Mouse (Mus musculus) lung, embryonic 15.5 days (tissue): ENCODE measurements around the gene Npb. TPM values are rescaled to one million over a fixed set of nuclear protein-coding genes. Genes with fewer than 3 reads are reported as not detected.

Experiments
- ATAC-seq: fragments of 200-750 bp; cut with Nextera tagmentation; 2 replicates; pipeline ENCODE4 v1.8.0; 2017; ENCODE audit warnings: moderate number of reproducible peaks, borderline replicate concordance; ENCODE audit not compliant: low FRiP score, low TSS enrichment; ENCODE audit errors: extremely low read depth
- H3K27ac ChIP-seq: fragments of 300-500 bp; sonication (generic); 2 replicates; pipeline ENCODE4 v1.5.1; 2015; ENCODE audit warnings: moderate library complexity, mild to moderate bottlenecking, inconsistent platforms
- H3K27me3 ChIP-seq: fragments of 300-500 bp; sonication (generic); 2 replicates; pipeline ENCODE4 v1.6.1; 2015; ENCODE audit warnings: inconsistent platforms
- H3K36me3 ChIP-seq: fragments of 300-500 bp; sonication (generic); 2 replicates; pipeline ENCODE4 v1.6.1; 2015; ENCODE audit warnings: inconsistent platforms
- H3K4me1 ChIP-seq: fragments of 300-500 bp; sonication (generic); 2 replicates; pipeline ENCODE4 v1.6.1; 2015; ENCODE audit warnings: inconsistent platforms
- H3K4me2 ChIP-seq: fragments of 300-500 bp; sonication (generic); 2 replicates; pipeline ENCODE4 v1.6.1; 2015; ENCODE audit warnings: inconsistent platforms, mild to moderate bottlenecking, moderate library complexity
- H3K4me3 ChIP-seq: fragments of 300-500 bp; sonication (generic); 2 replicates; pipeline ENCODE4 v1.5.1; 2015; ENCODE audit warnings: mild to moderate bottlenecking, inconsistent platforms
- H3K9ac ChIP-seq: fragments of 300-500 bp; sonication (generic); 2 replicates; pipeline ENCODE4 v1.6.1; 2015; ENCODE audit warnings: inconsistent platforms
- H3K9me3 ChIP-seq: fragments of 300-500 bp; sonication (generic); 2 replicates; pipeline ENCODE4 v1.6.1; 2016; ENCODE audit warnings: inconsistent platforms
- WGBS: fragments of 180-500 bp; shearing (Covaris S2); methylation state at CpG from one replicate; pipeline ENCODE4 v1.1.7; 2015; 5-methylcytosine and 5-hydroxymethylcytosine counted together
- polyA plus RNA-seq: library from polyadenylated mRNA; unstranded; fragments of >200 nt; fragmentation: Nextera tagmentation; extraction: Ambion mirVana; gene quantifications from 2 replicates; pipeline ENCODE4 v1.2.1, GENCODE M21; 2015

The Npb gene
- polyA plus RNA-seq, 1 experiment from 2014 or later: 1.4 TPM

DNA sequence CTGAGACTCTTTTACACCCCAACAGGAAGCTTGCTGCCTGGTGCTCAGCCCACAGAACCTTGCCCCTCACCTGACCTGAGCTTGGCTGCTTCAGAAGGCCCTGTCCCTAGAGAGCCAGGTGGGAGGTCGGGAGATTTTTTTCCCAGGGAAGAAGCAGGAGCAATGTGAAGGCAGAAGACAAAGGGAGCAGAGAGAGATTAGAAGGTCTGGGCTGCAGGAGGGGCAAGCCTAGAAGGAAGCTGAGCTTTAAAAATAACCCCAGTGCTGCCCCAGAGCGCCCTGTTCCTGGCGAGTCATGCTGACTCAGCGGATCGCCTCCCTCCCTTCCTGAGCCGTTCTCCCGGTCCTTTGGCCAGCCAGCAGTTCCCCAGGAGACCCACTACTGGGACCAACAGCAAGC is 21.6 kb downstream of the Npb start:
- peaks cover 49% of the 10 kb centered on the region for H3K4me1 ChIP-seq
- H3K27me3 ChIP-seq: no peaks in the 10 kb centered on the region
- peak overlapping the region; percentile 8; the same call in 1 of the 2 replicates for H3K9ac ChIP-seq
- H3K27ac ChIP-seq: peak overlapping the region; percentile 55; the same call in 1 of the 2 replicates
- WGBS: 29% methylated on average over 7 of the region's 7 CpGs
- ATAC-seq: no peak
- no peaks in the 10 kb centered on the region for H3K9me3 ChIP-seq
- peaks cover 18% of the 10 kb centered on the region for H3K36me3 ChIP-seq
- H3K4me2 ChIP-seq: peak overlapping the region; percentile 80; the same call in 1 of the 2 replicates
- no peak overlapping the region for H3K4me3 ChIP-seq

DNA sequence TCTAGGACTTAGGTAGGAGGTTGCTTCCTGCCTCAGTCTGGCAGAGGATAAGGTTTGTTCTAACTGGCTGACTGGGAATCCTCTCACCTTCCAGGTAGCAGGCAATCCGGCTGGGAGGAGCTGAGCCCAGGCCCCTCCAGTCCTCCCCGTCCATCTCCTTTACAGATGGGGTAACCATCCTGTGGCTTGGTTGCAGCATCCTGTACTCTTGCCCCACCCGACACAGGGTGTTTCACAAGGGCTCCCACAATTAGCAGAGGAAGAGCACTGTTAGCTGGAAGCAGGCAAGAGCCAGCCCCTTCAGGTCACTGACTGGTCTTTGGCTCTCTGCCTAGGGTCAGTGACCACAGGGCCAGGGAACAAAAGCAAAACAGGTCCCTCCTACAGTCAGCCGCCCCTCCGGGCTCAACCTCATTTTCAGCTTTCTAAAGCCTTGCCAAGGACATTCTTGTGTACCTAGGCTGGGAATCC is 22.2 kb downstream of the Npb start:
- WGBS: 51% methylated on average over 5 of the region's 5 CpGs
- H3K4me1 ChIP-seq: peaks cover 45% of the 10 kb centered on the region
- H3K27ac ChIP-seq: peak overlapping the region; percentile 55
- ATAC-seq: no peak
- peak overlapping the region; percentile 5; the same call in 1 of the 2 replicates for H3K4me3 ChIP-seq
- no peaks in the 10 kb centered on the region for H3K27me3 ChIP-seq
- H3K36me3 ChIP-seq: peaks cover 18% of the 10 kb centered on the region
- no peaks in the 10 kb centered on the region for H3K9me3 ChIP-seq
- peak overlapping the region; percentile 8 for H3K9ac ChIP-seq
- peak overlapping the region; percentile 80; the same call in 1 of the 2 replicates for H3K4me2 ChIP-seq

DNA sequence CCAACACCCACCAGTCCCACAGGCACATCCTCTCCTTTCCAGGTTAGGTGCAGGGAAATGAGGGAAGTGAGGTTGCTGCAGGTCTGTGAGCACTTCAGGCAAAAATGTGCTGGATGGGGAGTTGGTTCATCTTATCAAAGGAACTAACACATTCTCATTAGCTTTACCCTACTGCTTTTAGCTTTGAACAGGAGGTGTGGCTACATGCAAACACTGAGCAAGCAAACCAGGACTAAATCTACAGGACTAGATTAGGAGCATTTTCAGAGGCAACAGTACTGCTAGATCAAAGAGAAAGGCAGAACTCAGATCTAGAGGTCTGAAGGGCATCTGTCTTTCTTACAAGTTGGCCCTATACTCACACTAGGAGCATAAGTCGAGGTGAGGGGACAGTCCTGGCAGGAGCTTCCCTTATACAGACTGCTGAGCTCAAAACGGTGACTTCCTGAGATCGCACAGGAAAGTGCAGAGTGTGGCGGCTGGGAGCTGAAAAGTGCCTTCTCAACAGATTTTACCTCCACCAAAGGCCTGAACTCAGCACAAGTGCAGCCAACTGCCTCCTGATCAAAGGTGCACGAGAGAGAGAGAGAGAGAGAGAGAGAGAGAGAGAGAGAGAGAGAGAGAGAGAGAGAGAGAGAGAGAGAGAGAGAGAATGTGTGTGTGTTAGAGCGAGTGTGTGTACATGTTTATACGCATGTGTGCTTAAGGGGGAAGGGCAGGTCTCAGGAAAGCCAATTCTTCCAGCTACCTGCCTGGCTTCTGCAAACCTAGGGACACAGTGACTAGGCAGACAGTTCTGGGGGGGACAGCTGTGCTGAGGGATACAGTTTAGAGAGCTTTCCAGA is 22.8 kb downstream of the Npb start:
- Histone ChIP-seq H3K27me3 (no peaks in the 10 kb centered on the region), H3K4me1 (peaks cover 39% of the 10 kb centered on the region), H3K4me2 (peak overlapping the region; percentile 80), H3K4me3 (peak overlapping the region; percentile 93), H3K9me3 (no peaks in the 10 kb centered on the region), H3K9ac (peak overlapping the region; percentile 91), H3K36me3 (peaks cover 18% of the 10 kb centered on the region), H3K27ac (peak overlapping the region; percentile 55)
- ATAC-seq: no peak
- WGBS: 28% methylated on average over 7 of the region's 7 CpGs

DNA sequence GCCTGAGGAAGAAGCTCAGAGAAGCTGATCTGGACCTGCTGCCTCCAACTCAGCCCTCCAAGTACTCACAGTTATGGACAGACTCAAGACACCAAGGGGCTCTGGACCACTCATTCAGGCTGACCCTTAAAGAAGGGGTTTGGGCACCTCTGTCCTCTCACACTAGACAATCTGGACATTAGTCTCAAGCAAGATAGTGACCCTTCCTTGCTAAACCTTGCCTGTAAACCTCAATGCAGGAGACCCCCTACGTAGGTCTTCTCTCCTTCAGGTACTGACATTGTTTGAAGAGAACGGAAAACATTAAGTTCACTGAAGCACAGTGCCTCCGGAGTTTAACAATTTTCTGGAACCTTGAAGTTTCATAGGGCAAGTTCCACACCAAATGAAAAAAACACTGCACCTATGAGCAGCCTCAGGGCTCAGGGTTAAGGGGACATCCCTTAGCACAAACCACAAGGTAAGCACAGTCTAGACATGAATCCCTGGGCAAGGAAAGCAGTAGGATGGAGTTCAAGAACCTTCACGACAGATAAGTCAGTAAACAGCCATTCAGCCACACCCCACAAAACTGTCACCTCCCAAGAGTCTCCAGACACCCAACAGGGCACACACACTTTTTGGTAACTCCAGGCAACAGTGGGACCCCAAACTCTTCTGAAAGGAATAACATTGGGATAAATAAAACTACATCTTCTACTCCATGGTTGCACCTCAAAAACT is 23.6 kb downstream of the Npb start:
- H3K36me3 ChIP-seq: peaks cover 17% of the 10 kb centered on the region
- H3K27me3 ChIP-seq: no peaks in the 10 kb centered on the region
- H3K4me1 ChIP-seq: peaks cover 39% of the 10 kb centered on the region
- no peak for ATAC-seq
- peak overlapping the region; percentile 91 for H3K9ac ChIP-seq
- H3K27ac ChIP-seq: peak overlapping the region; percentile 85
- 44% methylated on average over 4 of the region's 4 CpGs for WGBS
- no peaks in the 10 kb centered on the region for H3K9me3 ChIP-seq
- peak overlapping the region; percentile 80 for H3K4me2 ChIP-seq
- peak overlapping the region; percentile 93 for H3K4me3 ChIP-seq

DNA sequence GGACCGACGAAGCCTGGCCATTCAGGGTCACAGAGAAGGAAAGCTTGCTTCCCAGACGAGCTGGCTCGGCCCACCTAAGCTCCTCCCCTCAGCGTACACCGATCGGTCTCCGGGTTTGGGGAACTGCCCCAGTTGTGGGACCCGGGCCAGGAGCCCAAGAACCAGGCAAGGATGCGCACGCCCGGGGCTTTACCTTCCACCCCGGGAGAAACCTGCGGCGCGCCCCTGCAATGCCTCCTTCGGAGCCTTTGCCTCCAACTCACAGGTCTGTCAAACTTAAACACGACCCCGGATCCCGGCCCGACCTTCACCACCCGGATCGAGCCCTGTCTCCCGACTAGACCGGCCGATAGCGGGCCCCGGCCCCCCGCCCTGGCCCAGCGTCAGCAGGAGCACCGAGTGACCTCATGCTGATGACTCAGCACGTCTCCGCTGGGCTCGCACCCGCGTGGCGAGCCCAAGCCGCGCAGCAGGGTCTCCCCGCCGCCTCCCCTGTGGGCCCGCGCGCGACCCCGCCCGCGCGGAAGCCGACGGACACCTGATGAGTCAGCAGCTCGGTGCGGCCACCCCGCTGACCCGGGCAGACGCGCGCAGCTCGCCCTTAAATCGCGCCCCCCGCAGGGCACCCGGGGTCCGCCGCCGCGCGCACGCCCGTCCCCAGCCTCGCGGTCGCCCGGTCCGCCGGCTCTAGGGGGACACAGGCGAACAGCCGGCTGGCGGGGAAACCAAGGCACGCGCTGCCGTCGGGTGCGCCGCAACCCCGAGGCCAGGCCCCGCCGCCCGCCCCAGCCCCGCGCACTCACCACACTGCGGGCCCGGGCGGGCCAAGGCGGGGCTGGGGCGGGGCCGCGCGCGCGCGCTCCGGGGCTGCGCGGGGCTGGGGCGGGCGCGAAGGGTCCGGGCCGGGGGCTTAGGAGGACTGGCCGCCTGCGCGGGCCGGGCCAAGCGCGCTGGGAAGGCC is 24.6 kb downstream of the Npb start:
- Histone ChIP-seq H3K4me2 (peak overlapping the region; percentile 80), H3K27me3 (no peaks in the 10 kb centered on the region), H3K4me1 (peaks cover 39% of the 10 kb centered on the region), H3K36me3 (peaks cover 10% of the 10 kb centered on the region), H3K4me3 (peak overlapping the region; percentile 93), H3K9me3 (no peaks in the 10 kb centered on the region), H3K9ac (peak overlapping the region; percentile 91), H3K27ac (peak overlapping the region; percentile 85)
- peak; percentile 88 for ATAC-seq
- under 1% methylated on average over 96 of the region's 116 CpGs for WGBS

DNA sequence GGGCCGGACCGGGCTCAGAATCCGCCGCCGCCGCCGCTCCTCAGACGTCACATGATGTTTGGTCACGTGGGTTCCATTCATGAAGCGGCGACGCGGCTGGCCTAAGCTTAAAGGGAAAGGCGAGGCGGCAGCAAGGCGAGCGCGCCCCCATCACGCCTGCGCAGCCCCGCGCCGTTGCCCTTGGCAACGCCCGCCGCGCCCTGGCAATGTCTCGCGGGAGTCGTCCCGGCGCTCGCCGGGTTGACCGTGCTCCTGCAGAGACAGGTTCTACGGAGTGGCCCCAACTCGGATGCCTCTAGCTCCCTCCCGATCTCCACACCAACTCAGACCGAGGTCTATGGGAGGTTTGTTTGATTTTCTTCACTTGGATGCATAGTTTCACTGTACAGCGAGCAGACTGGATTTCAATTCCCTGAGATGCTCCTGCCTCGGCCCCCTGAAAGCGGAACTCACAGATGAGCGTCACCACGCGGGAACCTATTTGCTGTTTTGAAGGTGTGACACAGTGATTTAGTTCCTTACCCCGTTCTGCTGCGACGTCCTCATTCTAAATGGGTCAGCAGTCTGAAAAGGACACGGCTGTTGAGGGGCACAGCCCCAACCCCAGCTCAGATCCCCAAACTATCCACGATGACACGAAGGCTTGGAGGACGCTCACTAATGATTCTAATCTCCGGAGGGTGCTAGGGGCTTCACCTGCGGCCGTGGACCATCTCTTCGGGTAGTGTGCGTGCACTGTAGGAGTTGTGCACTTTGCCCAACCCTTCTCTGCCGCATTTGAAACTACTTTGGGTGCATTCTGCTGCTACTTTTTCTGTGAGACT is 25.5 kb downstream of the Npb start, which contains the start of gene Mafg:
TSS of gene Mafg (minus strand) at position 81 of the 824 bp plus-strand sequence.
- Histone ChIP-seq H3K27ac (peak within 1 kb of the TSS; percentile 85), H3K9me3 (no peaks in the 10 kb centered on the region), H3K27me3 (no peaks in the 10 kb centered on the region), H3K9ac (peak within 1 kb of the TSS; percentile 91), H3K4me2 (peak within 1 kb of the TSS; percentile 80), H3K4me3 (peak within 1 kb of the TSS; percentile 93), H3K36me3 (peaks cover 8% of the 10 kb centered on the region), H3K4me1 (peaks cover 39% of the 10 kb centered on the region)
- peak; percentile 91 for ATAC-seq
- 12% methylated on average over 53 of the region's 58 CpGs for WGBS

DNA sequence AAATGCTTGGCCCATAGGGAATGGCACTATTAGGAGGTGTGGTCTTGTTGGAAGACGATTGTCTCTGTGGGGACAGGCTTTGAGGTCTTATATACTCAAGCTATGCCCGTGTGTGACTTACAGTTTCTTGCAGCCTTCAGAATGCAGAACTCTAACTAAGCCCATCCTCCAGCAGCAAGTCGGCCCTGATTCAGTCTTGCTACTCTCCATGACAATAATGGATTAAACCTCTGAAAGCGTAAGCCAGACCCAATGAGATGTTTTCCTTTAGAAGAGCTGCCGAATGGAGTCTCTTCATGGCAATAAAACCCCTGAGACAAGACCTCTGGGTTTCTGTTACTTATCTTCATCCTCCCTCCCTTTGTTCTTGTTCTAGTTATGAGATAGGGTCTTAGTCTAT is 26.5 kb downstream of the Npb start:
- Histone ChIP-seq H3K4me2 (no peak overlapping the region), H3K9me3 (no peaks in the 10 kb centered on the region), H3K4me1 (peaks cover 34% of the 10 kb centered on the region), H3K27me3 (no peaks in the 10 kb centered on the region), H3K4me3 (no peak overlapping the region), H3K36me3 (no peaks in the 10 kb centered on the region), H3K27ac (no peak overlapping the region), H3K9ac (no peak overlapping the region)
- WGBS: 86% methylated on average over 5 of the region's 5 CpGs
- ATAC-seq: no peak

DNA sequence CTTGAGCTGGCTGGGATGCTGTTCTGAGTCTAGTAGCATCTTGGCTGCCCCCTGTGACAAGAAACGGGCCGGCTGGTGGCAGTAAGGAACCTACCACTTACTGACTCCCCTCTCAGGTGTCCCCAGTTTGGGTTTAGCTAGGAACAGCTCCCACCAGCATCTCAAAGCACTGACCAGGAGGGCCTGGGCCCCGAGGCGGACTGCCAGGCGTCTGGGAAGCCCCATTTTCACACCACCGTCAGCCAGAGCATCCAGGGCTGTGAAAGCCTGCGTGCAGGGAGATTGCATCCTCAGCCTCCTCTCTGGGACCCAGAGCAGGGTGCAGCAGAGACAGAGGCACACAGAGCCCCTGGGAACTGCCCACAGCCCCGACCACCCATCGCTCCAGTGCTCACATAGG is 33.0 kb downstream of the Npb start:
- ATAC-seq: no peak
- Histone ChIP-seq H3K4me2 (no peak overlapping the region), H3K27ac (no peak overlapping the region), H3K27me3 (peaks cover 8% of the 10 kb centered on the region; the same call in 1 of the 2 replicates), H3K9ac (no peak overlapping the region), H3K4me1 (peaks cover 17% of the 10 kb centered on the region), H3K9me3 (no peaks in the 10 kb centered on the region), H3K4me3 (no peak overlapping the region), H3K36me3 (no peaks in the 10 kb centered on the region)
- 61% methylated on average over 9 of the region's 9 CpGs for WGBS

DNA sequence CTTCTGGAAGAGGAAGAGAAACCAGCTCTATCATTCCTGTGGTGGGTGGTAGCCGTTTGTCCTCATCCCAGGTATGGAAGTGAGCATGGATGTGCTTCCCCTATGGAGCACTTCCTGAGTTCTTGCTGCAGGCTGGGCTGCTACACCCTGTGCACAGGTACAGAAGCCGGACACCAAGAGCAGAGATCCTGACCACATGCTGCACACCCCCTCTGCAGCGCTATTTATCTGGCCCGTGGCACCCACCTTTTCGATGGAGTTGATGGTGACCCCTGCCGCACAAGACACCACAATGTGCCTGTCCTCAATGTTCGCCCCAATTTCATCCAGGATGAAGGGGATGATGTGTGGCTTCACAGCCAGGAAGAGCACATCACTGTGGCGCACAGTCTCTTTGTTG is 33.6 kb downstream of the Npb start:
- Histone ChIP-seq H3K4me1 (peaks cover 17% of the 10 kb centered on the region), H3K4me3 (no peak overlapping the region), H3K4me2 (peak overlapping the region; percentile 96), H3K27me3 (peaks cover 9% of the 10 kb centered on the region; the same call in 1 of the 2 replicates), H3K27ac (no peak overlapping the region), H3K9ac (peak overlapping the region; percentile 54; the same call in 1 of the 2 replicates), H3K36me3 (no peaks in the 10 kb centered on the region), H3K9me3 (no peaks in the 10 kb centered on the region)
- 76% methylated on average over 8 of the region's 8 CpGs for WGBS
- no peak for ATAC-seq

DNA sequence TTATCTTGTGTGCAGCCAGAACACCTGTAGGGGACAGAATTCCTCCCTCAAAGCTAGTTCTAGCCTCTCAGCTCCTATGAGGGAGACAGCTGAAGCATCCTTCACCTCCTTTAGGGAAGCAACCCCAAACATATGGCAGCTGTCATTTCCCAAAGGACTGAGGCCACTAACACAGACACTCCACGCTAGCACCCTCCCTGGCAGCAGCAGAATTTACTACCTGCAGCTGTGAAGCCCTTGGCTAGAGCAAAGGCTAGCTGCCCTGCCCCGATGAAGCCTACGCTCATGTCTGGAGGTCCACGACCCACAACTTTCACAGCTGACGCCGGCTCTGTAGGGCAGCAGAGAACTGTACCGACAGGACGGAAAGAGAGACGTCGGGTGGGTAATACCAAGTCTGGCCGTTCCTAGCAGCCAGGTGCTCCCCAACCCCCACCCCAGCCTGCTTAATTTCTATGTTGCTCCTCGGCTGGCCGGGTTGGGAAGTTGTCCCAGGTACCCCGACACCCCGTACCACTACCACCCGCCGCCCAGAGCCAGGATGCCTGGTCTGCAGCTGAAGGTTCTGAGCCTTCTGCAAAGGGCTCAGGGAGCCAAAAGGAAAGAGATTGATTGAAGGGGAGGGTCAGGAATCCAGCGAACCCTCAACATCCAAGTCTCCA is 34.8 kb downstream of the Npb start:
- Histone ChIP-seq H3K4me1 (peaks cover 21% of the 10 kb centered on the region), H3K36me3 (no peaks in the 10 kb centered on the region), H3K4me2 (peak overlapping the region; percentile 96), H3K9ac (peak overlapping the region; percentile 54), H3K9me3 (no peaks in the 10 kb centered on the region), H3K27ac (no peak overlapping the region), H3K4me3 (peak overlapping the region; percentile 55), H3K27me3 (peaks cover 21% of the 10 kb centered on the region)
- 1% methylated on average over 18 of the region's 18 CpGs for WGBS
- peak; percentile 27; the same call in 1 of the 2 replicates for ATAC-seq
